Mouse (Mus musculus): ENCODE data around the gene Btrc. TPM values are rescaled to one million over a fixed set of nuclear protein-coding genes. Genes with fewer than 3 reads are reported as not detected.
A peak's percentile ranks its signal among the peaks of the same experiment; 100 is the strongest.

Gene Btrc
- polyA plus RNA-seq, 1 experiment from 2014 or later = 30.9 TPM

DNA sequence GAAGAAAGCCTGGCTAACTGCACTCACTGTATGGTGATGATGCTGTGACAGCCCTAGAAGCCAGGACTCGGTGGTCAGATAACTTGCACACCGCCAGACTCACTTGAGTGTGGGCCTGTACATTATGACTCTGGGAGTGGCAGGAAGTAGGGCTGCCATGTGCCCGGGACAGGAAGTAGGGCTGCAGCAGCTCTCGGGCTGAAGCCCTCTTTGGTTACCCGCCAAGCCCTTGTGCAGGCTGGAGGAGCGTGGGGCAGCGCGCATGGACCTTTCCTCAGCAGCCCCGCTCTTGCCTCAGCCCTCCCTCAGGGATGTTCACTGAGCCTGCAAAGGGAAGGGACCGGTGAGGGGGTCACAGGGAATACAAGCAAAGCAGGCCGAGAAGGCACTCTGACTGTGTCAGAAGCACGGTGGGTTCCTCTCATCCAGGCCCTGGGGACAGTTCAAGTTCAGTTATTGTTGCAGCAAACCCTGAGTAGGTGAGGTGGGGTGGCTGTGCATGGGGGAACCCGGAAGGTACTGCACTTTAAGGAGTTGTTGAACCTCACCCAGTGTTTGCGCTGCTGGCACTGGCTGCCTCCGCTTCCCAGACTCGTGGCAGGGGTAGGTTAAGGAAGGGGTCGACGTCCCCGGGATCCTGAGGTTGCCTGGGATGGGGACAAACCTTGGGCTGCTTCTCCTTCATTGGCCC lies 211.6 kb downstream of the Btrc start:
- H3K4me2 ChIP-seq (ENCODE audit: low read depth, low read length) = no peak overlapping the region
- H3K27me3 ChIP-seq (ENCODE audit: control insufficient read depth, insufficient read depth, low read length) = no peaks in the 10 kb centered on the region
- WGBS = 35% methylated on average over 19 of the region's 19 CpGs
- H3K9ac ChIP-seq (ENCODE audit: low read length) = no peak overlapping the region; the same call in 1 of the 2 replicates
- peaks cover 34% of the 10 kb centered on the region for H3K4me1 ChIP-seq (ENCODE audit: control insufficient read depth, insufficient read depth, low read length)
- H3K4me3 ChIP-seq (ENCODE audit: low read length) = no peak overlapping the region
- H3K9me3 ChIP-seq (replicated peaks; ENCODE audit: control insufficient read depth, low read length) = no peaks in the 10 kb centered on the region
- H3K36me3 ChIP-seq (ENCODE audit: control insufficient read depth, insufficient read depth) = peaks cover 12% of the 10 kb centered on the region
- no peak; the same call in 1 of the 2 replicates for ATAC-seq (replicated peaks; ENCODE audit: extremely low read depth, insufficient read depth, low FRiP score)
- H3K27ac ChIP-seq (ENCODE audit: low read length) = peak overlapping the region; percentile 33; the same call in 1 of the 2 replicates

DNA sequence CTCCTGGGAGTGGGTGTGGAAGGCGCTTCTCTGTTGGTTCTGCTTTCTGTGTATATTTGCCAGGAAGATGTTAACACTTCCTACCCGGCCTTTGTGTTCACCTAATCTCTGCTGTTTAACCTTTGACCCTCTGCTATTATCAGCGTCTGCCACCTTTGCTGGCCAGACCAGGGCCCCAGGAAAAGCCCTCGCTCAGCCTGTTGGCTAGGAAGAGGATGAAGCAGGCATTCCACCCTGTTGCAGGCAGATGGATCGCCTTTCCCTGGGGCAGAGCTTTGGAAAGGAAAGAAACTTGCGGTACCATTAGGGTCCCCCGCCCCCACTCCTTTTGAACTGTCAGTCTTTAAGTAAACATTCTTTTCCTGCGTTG lies 212.1 kb downstream of the Btrc start:
- 19% methylated on average over 8 of the region's 8 CpGs for WGBS
- no peak overlapping the region for H3K27ac ChIP-seq (ENCODE audit: low read length)

DNA sequence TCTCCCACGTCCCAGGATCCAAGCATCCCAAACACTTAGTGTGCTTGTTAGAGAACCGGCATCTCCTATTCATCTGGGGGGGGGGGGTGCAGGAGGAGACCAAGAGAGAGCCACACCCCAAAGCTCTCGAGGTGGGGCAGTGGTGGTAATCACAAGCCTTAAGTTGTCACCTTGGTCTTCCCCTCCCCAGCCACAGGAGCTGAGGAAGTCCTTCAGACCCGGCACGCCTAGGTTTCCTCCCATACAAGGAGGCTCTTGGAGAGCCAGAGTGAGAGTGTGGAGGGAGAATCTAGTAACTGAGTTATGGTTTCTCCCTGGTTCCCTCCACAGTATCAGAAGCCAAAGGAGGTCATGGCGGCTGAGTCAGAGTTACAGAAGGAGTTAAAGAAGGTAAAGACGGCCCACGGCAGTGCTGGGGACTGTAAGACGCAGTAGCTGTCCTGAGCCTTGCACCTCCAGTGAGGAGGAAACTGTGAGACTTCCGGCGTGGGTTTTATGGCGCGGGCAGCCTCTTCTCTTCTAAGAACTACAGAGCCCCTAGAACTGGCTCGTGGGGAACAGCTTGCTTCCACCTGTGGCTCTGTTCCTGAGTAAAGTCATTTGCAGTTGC lies 213.7 kb downstream of the Btrc start:
- 64% methylated on average over 14 of the region's 14 CpGs for WGBS

More for the DNA sequence above, 212.1 kb downstream of the Btrc start:
- Histone ChIP-seq H3K27me3 (ENCODE audit: control insufficient read depth, insufficient read depth, low read length) (no peaks in the 10 kb centered on the region), H3K9ac (ENCODE audit: low read length) (no peak overlapping the region), H3K4me1 (ENCODE audit: control insufficient read depth, insufficient read depth, low read length) (peaks cover 38% of the 10 kb centered on the region), H3K36me3 (ENCODE audit: control insufficient read depth, insufficient read depth) (peaks cover 12% of the 10 kb centered on the region), H3K4me2 (ENCODE audit: low read depth, low read length) (0 out of 2 replicates have a peak overlapping the region, but pooled peaks have one; percentile 14), H3K9me3 (replicated peaks; ENCODE audit: control insufficient read depth, low read length) (no peaks in the 10 kb centered on the region), H3K4me3 (ENCODE audit: low read length) (no peak overlapping the region)
- 0 out of 2 replicates have a peak, but pooled peaks have one; percentile 20 for ATAC-seq (replicated peaks; ENCODE audit: extremely low read depth, insufficient read depth, low FRiP score)

GRCm38 (mm10) chr19:45578976-45579375 lies 215.4 kb downstream of the Btrc start:
- 0 out of 2 replicates have a peak, but pooled peaks have one; percentile 2 for ATAC-seq (replicated peaks; ENCODE audit: extremely low read depth, insufficient read depth, low FRiP score)
- WGBS = 69% methylated on average over 12 of the region's 12 CpGs
- H3K9ac ChIP-seq (ENCODE audit: low read length) = no peak overlapping the region
- peaks cover 15% of the 10 kb centered on the region for H3K36me3 ChIP-seq (ENCODE audit: control insufficient read depth, insufficient read depth)
- no peak overlapping the region for H3K4me3 ChIP-seq (ENCODE audit: low read length)
- no peak overlapping the region for H3K27ac ChIP-seq (ENCODE audit: low read length)
- H3K27me3 ChIP-seq (ENCODE audit: control insufficient read depth, insufficient read depth, low read length) = no peaks in the 10 kb centered on the region
- H3K4me1 ChIP-seq (ENCODE audit: control insufficient read depth, insufficient read depth, low read length) = peaks cover 37% of the 10 kb centered on the region
- H3K4me2 ChIP-seq (ENCODE audit: low read depth, low read length) = no peak overlapping the region
- no peaks in the 10 kb centered on the region for H3K9me3 ChIP-seq (replicated peaks; ENCODE audit: control insufficient read depth, low read length)

More for the DNA sequence above, 213.7 kb downstream of the Btrc start:
- peaks cover 40% of the 10 kb centered on the region for H3K4me1 ChIP-seq (ENCODE audit: control insufficient read depth, insufficient read depth, low read length)
- no peaks in the 10 kb centered on the region for H3K27me3 ChIP-seq (ENCODE audit: control insufficient read depth, insufficient read depth, low read length)
- ATAC-seq (replicated peaks; ENCODE audit: extremely low read depth, insufficient read depth, low FRiP score) = no peak
- peaks cover 15% of the 10 kb centered on the region for H3K36me3 ChIP-seq (ENCODE audit: control insufficient read depth, insufficient read depth)
- H3K9ac ChIP-seq (ENCODE audit: low read length) = no peak overlapping the region
- no peak overlapping the region for H3K4me3 ChIP-seq (ENCODE audit: low read length)
- H3K27ac ChIP-seq (ENCODE audit: low read length) = no peak overlapping the region; the same call in 1 of the 2 replicates
- no peak overlapping the region for H3K4me2 ChIP-seq (ENCODE audit: low read depth, low read length)
- H3K9me3 ChIP-seq (replicated peaks; ENCODE audit: control insufficient read depth, low read length) = no peaks in the 10 kb centered on the region

DNA sequence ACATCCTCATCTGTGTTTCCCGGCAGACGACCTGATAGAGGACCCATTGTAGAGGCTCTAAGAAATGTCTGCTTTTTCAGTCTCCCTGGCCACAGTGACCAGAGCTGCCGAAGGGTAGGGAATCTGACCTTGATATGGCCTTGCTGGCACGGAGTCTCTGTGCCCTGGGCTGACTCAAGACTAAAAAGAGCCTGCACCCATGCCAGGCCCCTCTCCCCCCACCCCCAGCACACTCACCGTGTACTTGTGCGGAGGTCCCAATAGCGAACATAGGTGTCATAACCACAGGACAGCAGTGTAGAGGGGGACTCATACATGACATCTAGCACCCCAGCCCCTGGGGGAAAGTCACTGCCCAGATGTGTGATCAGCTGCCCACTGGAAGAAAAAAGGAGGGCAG lies 215.9 kb downstream of the Btrc start:
- peaks cover 15% of the 10 kb centered on the region for H3K36me3 ChIP-seq (ENCODE audit: control insufficient read depth, insufficient read depth)
- H3K27ac ChIP-seq (ENCODE audit: low read length) = no peak overlapping the region
- no peak overlapping the region for H3K4me2 ChIP-seq (ENCODE audit: low read depth, low read length)
- ATAC-seq (replicated peaks; ENCODE audit: extremely low read depth, insufficient read depth, low FRiP score) = 0 out of 2 replicates have a peak, but pooled peaks have one; percentile 14
- peaks cover 34% of the 10 kb centered on the region for H3K4me1 ChIP-seq (ENCODE audit: control insufficient read depth, insufficient read depth, low read length)
- H3K27me3 ChIP-seq (ENCODE audit: control insufficient read depth, insufficient read depth, low read length) = no peaks in the 10 kb centered on the region
- no peak overlapping the region for H3K9ac ChIP-seq (ENCODE audit: low read length)
- 65% methylated on average over 7 of the region's 7 CpGs for WGBS
- H3K9me3 ChIP-seq (replicated peaks; ENCODE audit: control insufficient read depth, low read length) = no peaks in the 10 kb centered on the region
- H3K4me3 ChIP-seq (ENCODE audit: low read length) = no peak overlapping the region

Other genes starting within 250 kb of the Btrc start
- 0.28 and 0.87 TPM in 2 replicates for gene Tlx1, start 213.1 kb upstream of the Btrc start, polyA plus RNA-seq (2015; fragmentation: Nextera tagmentation; extraction: Ambion mirVana)
- gene Lbx1, start 127.9 kb upstream of the Btrc start, polyA plus RNA-seq (2015; fragmentation: Nextera tagmentation; extraction: Ambion mirVana) = not detected in 2 replicates
- 13.4 and 14.5 TPM in 2 replicates for gene Poll, start 196.8 kb downstream of the Btrc start, polyA plus RNA-seq (2015; fragmentation: Nextera tagmentation; extraction: Ambion mirVana)
- gene Gm17018, start 196.9 kb downstream of the Btrc start, polyA plus RNA-seq (2015; fragmentation: Nextera tagmentation; extraction: Ambion mirVana) = 32.0 and 33.8 TPM in 2 replicates